Mouse (Mus musculus): ENCODE measurements around the gene Oma1. TPM values are rescaled to one million over a fixed set of nuclear protein-coding genes. Genes with fewer than 3 reads are reported as not detected.

The Oma1 gene
- polyA plus RNA-seq, 1 experiment from 2014 or later, result 10.0 TPM

Other genes with a start within 250 kb of the Oma1 start
- gene Mier1, start 199.4 kb upstream of the Oma1 start, polyA plus RNA-seq (2015; fragmentation: Nextera tagmentation; extraction: Ambion mirVana), result 36.6 and 37.1 TPM in 2 replicates
- gene Wdr78, start 199.3 kb upstream of the Oma1 start, polyA plus RNA-seq (2015; fragmentation: Nextera tagmentation; extraction: Ambion mirVana), result 5.6 and 6.1 TPM in 2 replicates
- 5.4 and 6.6 TPM in 2 replicates for gene Slc35d1, start 98.6 kb upstream of the Oma1 start, polyA plus RNA-seq (2015; fragmentation: Nextera tagmentation; extraction: Ambion mirVana)
- not detected in 2 replicates for gene 4921539E11Rik, start 22.9 kb upstream of the Oma1 start, polyA plus RNA-seq (2015; fragmentation: Nextera tagmentation; extraction: Ambion mirVana)